Mouse (Mus musculus) cerebral cortex, adult 2 months (tissue): ENCODE measurements around the gene Boc.

ENCODE experiments used
- WGBS: fragments of 180-500 bp; shearing (Covaris S2); methylation state at CpG from one replicate; pipeline ENCODE4 v1.1.7; 2018; 5-methylcytosine and 5-hydroxymethylcytosine counted together

Gene Boc

GRCm38 (mm10) chr16:44527218-44527905 lies 31.3 kb downstream of the Boc start:
- 41% methylated on average over 11 of the region's 11 CpGs for WGBS

GRCm38 (mm10) chr16:44526689-44527088 lies 32.0 kb downstream of the Boc start:
- WGBS: 35% methylated on average over 12 of the region's 12 CpGs

DNA sequence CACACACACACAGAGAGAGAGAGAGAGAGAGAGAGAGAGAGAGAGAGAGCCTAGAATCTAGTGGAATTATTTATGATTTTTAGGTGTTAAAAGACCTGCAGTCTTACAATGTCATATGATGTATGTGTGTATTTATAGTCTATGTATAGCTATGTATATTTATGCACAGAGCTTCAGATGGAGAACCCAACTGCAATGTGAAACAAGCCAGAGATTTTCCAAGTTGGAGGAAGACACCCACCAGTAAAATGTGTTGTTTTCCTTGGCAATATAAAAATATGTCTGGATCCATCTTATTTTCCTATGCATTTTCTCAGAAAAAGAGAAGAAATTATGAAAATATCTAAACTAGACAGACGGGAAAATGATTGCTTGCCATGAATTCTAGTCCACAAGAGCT lies 32.7 kb downstream of the Boc start:
- 49% methylated on average over 1 of the region's 1 CpGs for WGBS

DNA sequence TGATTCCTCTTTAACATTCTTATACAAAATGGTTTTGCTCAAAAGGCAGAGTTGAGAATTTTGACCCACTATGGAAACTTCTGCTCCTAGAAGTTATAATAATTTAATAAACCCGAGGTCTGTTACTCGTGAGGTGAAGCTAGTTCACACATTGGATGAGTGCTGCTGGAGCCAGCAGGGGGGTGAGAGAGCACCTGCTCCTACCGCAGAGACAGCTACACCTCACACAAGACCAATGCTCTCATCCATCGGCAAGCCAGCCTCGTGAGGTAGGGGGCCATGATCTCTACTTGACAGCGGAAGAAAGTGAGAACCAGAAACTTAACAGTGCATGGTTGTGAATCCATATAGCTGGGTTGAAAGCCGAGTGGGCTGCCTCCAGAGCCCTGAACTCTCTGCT lies 35.1 kb downstream of the Boc start:
- WGBS: 83% methylated on average over 7 of the region's 7 CpGs

DNA sequence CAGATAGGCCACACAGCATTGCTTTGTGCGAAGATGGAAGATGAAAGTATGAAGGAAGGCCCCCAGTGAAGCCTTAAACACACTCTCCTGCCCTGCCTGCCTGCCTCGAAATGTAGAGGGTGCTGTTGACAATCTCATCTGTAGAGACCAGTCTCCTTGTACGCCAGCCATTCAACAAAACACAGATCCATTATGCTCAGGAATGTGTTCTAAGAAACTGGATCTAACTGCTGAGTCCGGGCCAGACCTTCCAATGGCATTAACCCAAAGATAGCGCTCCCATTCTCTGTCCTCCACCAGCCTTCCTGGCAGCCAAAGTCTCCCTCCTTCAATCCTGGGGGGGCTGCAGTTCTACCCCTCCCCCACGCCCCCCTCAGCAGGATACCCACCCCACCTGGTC lies 42.2 kb downstream of the Boc start:
- WGBS: 65% methylated on average over 6 of the region's 6 CpGs

DNA sequence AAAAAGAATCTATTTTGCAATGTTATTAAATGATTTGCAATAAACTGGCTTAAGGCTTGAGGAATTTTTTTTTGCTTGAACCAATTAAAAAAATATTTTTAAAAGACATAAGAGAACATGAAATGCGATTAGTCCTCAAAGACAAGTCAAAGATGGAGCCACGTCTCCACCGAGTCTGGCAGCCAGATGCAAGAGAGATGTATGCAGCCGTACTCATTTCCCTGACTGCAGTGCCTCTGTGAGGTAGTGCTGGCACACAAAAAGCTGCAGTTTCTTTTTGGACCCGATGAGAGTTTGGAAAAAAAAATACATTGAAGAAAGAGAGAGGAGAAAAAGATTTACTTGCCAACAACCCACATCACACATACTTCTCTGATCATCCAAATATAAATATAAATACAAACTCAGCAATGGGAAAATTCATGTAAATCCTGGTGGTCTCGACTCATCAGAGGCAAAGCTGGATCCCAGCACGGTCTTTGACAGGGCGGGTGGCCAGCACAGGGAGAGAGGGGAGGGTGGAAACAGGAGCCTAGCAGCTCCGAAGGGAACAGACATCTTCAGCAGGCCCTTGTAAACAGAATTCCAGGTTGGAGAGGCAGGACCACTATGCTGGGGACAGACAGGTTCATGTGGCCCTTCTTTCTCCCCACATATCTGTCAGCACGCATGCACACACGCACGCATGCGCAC lies 48.0 kb downstream of the Boc start:
- WGBS: 46% methylated on average over 13 of the region's 13 CpGs

- 76% methylated on average over 7 of the region's 7 CpGs for WGBS
These were observed 49.0 kb downstream of the Boc start for GRCm38 (mm10) chr16:44509458-44510344.

DNA sequence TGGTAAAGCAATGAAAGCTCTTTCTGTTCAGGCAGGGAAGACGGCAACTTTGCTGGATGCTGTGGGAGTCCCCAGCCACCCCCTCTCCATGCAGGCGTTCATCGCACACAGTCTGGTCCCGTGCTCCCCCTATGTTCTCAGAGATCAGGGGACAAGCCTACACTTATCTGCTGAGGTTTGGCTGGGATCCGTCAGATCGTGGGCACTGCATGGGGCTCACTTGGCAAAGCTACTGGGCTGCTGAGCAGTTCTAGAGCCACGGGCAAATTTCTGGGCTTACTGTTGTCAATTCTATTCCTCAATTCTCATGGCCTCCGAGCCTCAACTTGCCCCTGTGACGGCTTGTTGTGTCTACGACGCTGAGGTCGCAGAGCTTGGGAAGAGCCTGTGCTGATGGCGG lies 49.9 kb downstream of the Boc start:
- 59% methylated on average over 13 of the region's 13 CpGs for WGBS

- 79% methylated on average over 5 of the region's 5 CpGs for WGBS
These were observed 50.7 kb downstream of the Boc start for GRCm38 (mm10) chr16:44508025-44508424.

DNA sequence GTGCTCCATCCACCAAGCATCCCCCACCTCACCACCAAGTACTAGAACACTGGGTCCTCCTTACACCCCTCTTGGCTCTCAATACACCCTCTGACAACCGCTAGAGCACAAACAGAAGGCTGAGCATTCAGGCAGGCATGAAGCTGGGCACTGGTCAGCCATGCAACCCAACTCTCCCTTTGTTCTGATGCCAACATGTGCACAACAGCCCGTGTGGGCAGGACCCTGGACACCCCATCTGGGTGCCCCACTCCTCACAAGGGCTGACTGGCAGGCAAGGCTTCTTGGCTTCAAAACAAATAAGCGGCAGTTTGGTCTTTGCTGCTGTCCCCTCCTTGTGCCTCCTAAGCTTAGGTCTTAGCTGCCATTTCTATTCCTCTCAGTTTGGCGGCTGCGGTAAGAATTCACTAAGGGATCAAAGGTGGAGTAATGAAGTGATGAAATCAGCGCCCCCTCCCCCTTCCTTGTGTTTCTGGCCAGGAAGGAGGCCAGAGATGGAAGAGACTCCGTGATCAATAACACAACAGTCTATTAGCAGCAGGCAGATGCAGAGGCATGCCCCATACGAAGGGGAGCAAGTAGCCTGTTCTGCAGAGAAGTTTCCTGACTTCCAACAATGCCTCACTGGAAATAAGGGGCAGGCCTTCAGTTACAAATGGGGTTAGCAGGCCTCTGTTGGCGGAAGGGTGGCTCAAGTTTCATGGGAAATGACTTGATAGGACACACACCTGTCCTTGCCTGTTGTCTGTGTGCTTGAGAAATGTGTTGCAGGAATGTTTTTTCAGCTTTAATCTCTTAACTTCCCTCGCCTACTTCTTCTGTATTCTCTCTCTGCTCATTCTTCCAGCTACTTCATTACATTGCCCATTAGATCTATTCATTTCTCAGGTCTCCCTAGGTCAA lies 51.4 kb downstream of the Boc start:
- whole genome bisulfite sequencing: 63% methylated on average over 10 of the region's 10 CpGs

GRCm38 (mm10) chr16:44505243-44505642 lies 53.5 kb downstream of the Boc start:
- WGBS: 83% methylated on average over 1 of the region's 1 CpGs

DNA sequence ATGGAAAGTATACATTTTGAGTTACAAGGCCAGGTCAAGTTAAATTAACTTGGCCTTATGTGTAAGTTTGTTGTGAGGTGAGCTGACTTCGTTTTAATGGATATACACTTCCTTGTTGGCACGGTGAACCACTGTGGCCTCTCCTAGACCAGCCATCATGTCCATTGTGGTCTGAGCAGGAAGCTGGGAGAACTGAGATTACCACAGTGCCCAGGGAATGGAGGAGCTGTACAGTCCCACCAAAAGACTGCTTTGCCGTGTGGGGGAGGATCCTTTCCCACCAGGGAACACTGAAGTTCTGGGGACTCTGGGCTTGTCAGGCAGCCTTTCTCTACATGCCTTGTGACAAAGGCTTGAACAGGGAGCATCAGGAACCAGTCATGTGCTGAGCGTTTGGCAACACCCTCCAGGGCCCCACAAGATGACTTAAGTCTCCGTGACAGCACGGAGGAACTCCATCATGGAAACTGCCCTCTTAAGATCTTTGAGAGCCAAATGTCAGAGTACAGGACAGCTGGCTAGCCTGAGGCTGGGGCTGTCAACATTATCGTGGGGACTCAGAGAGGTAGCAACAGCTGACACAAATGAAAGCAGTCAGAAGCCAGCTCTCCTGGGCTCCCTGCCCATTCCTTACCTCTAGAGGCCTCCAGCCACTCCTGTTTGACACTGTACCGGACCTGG lies 55.7 kb downstream of the Boc start:
- WGBS: 74% methylated on average over 8 of the region's 8 CpGs

DNA sequence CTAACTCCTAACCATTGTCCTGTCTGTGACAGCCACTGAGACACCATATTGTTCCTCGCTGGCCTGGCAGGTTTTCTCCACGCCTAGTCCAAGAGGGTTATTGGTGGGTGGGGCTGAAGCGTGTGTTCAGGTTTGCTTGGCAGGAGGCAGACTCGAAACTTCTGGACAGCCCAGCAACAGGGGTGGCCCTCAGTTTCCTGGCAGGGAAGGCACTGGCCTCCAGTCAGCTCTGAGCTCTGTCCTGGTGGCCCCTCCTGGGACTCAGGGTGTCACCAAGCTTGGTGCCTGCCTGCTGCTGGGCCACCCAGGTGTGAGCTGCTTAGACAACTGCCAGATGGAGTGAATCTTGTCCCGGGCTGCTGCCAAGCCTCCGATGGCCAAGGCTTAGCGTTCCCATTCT lies 56.4 kb downstream of the Boc start:
- 61% methylated on average over 7 of the region's 7 CpGs for WGBS

DNA sequence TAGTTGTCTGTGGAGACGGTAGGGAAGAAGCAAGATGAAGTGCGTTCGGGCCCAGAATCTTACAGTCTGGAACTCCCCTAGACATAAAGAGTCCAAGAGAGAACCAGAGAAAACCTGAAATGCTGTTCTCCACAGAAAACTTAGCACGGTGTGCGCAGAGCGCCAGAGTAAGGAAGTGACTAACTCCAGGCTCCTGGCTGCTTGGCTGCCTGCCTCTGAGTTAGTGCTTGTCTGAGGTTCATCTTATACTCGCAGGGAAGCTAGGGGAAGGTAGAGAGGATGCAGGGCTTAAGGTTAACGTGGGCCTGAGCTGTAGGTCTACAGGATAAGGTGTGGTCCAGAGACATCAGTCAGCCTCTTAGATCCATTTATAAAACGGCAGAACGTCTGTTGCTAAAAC lies 56.9 kb downstream of the Boc start:
- 75% methylated on average over 10 of the region's 10 CpGs for WGBS

- 94% methylated on average over 3 of the region's 3 CpGs for WGBS
These were observed 60.2 kb downstream of the Boc start for GRCm38 (mm10) chr16:44498447-44498846.

GRCm38 (mm10) chr16:44496971-44497464 lies 61.7 kb downstream of the Boc start:
- 63% methylated on average over 15 of the region's 15 CpGs for WGBS

DNA sequence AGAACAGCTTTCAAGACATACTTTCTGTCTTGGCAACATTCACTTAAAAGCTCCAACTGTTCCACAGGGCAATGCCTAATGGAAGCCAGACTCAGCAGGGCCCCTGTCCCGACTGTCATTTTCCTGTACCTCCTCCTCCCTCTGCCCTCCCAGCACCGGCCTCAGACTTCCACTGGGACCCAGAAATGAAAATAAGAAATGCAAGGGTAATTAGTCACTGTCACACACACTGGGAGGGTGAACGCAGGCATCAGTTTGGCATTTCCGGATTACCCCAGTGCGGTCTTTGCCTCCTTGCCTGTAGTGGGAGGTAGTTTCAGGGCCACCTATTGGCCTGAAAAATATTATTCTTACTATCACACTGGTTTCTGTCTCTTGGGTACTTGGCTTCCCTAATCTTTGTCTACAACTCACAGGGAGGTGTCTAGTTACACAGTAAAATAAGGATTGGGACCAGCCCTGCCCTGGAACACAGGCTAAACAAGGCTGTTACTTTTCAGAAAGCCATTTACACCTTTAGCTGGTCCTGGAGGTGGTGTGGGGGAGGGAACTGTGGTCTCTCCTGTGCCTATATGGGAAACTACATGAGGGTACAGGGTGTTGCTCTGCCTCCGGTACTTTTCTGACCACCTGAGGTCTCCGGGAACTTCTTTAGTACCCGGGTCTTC lies 64.1 kb downstream of the Boc start:
- 59% methylated on average over 8 of the region's 8 CpGs for WGBS

GRCm38 (mm10) chr16:44493868-44494267 lies 64.8 kb downstream of the Boc start:
- WGBS: 46% methylated on average over 6 of the region's 6 CpGs

GRCm38 (mm10) chr16:44492706-44493105 lies 66.0 kb downstream of the Boc start:
- WGBS: 91% methylated on average over 9 of the region's 9 CpGs

DNA sequence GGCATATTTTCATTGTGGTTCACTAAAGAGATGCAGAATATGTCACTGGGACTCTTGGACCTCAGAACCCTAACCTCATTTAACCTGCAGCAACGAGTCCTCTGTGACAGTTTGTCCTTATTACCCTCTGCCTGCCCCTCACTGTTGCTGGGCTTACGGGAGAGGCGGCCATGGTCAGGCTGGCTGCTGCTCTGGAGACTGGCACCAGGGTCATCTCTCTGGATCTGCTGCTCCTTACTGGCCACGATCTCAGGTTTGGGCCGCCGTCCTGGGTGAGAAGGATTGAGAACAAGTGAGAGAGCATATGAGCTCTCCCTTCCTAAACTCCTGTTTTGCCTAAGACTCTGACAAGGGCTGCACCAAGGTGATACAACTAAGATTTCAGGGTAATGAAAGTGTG lies 66.5 kb downstream of the Boc start:
- WGBS: 93% methylated on average over 6 of the region's 6 CpGs
